Mouse (Mus musculus) adrenal gland (tissue): Measurements from ENCODE around the gene Gdf15.

ENCODE experiments used
- intact Hi-C: fragments of 180-260 bp; cut with DNase I; formaldehyde crosslinking; loops from one replicate; pipeline ENCODE4 v1.15.1; 2025

Gdf15 gene

GRCm38 (mm10) chr8:70593961-70594609 lies 38.2 kb downstream of the Gdf15 start, which contains the start of gene Isyna1:
TSS of gene Isyna1 (plus strand) at chr8:70594373.
- intact Hi-C loops: no loop called here

GRCm38 (mm10) chr8:70593173-70593572 lies 39.1 kb downstream of the Gdf15 start:
- intact Hi-C loops: no loop called here

GRCm38 (mm10) chr8:70591569-70591968 lies 40.7 kb downstream of the Gdf15 start:
- intact Hi-C loops: no loop called here

GRCm38 (mm10) chr8:70587955-70588354 lies 44.3 kb downstream of the Gdf15 start:
- intact Hi-C loops: loop anchor here (5.0 to 10.0 kb wide), 2 partner anchors 36 to 173 kb away; no protein-coding TSS in a partner anchor

GRCm38 (mm10) chr8:70585258-70585652 lies 47.0 kb downstream of the Gdf15 start:
- intact Hi-C loops: loop anchor here (2.0 to 10.0 kb wide), 3 partner anchors 24 to 170 kb away; no protein-coding TSS in a partner anchor

- intact Hi-C loops: loop anchor here (2.0 to 10.0 kb wide), 3 partner anchors 24 to 170 kb away; no protein-coding TSS in a partner anchor
Measured at GRCm38 (mm10) chr8:70584606-70585257, 47.5 kb downstream of the Gdf15 start.

GRCm38 (mm10) chr8:70583476-70584387 lies 48.5 kb downstream of the Gdf15 start:
- intact Hi-C loops: loop anchor here (2.0 to 10.0 kb wide), 2 partner anchors 23 to 169 kb away; no protein-coding TSS in a partner anchor
